Mouse (Mus musculus) brain, embryonic 14.5 days (tissue): ENCODE results near the gene Grik3.

ENCODE experiments used
- CTCF ChIP-seq: fragments of 200-500 bp; IDR thresholded peaks from 2 replicates; pipeline ENCODE4 v1.5.1; 2012; ENCODE audit warnings: inconsistent platforms, mild to moderate bottlenecking, moderate library complexity, borderline replicate concordance; ENCODE audit not compliant: insufficient read depth, insufficient read length; ENCODE audit errors: extremely low read depth
- POLR2A ChIP-seq: fragments of 200-500 bp; IDR thresholded peaks from 2 replicates; pipeline ENCODE4 v1.6.1; 2012; ENCODE audit warnings: mild to moderate bottlenecking, inconsistent platforms, borderline replicate concordance; ENCODE audit not compliant: poor library complexity, insufficient read depth, insufficient read length, severe bottlenecking; ENCODE audit errors: extremely low read depth

- TF ChIP-seq POLR2A (no peak), CTCF (no peak)
Measured at GRCm38 (mm10) chr4:125709716-125710115, 219.2 kb downstream of the Grik3 start.
